Mouse (Mus musculus) cerebellum, postnatal 10 days (tissue): ENCODE results near the gene H2-T24.
"Not testable (repeated sequence)": the region's sequence is repeated elsewhere in the genome, so short reads cannot be mapped to it uniquely, and the experiment has no call there.

Experiments used
- DNase-seq, 2 experiments: peaks; one replicate each; pipeline ENCODE4 v3.0.0; 2021; ENCODE audit warnings: mixed read lengths in 2 of 2

Gene H2-T24

GRCm38 (mm10) chr17:36023710-36024654, 3.6 kb upstream of the H2-T24 start:
- DNase-seq: no peak

- DNase-seq: no peak
Observed at GRCm38 (mm10) chr17:36022922-36023321, 2.6 kb upstream of the H2-T24 start.

GRCm38 (mm10) chr17:36022098-36022497, 1.7 kb upstream of the H2-T24 start:
- no peak for DNase-seq

GRCm38 (mm10) chr17:36021309-36021708, 949 bp upstream of the H2-T24 start:
- DNase-seq: no peak

- DNase-seq: no peak
Observed at GRCm38 (mm10) chr17:36019519-36019918, 841 bp downstream of the H2-T24 start.

DNA sequence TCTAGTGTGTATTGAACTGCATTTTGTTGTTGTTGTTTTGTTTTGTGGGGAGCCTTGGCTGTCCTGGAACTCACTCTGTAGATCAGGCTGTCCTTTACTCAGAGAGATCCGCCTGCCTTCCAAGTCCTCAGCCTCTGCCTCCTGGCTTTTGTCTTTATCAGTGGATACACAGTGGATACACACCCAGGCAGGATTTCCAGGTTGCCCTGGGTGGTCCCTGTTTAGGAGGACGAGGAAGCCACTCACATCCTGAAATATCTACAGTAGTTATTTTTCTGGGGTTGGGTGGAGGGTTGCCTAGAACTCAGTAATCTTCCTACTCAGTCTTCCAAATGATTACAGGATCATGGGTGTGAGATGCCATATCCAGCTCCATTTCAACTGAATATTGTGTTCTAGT, 1.4 kb downstream of the H2-T24 start:
- DNase-seq: no peak

- DNase-seq: no peak
Observed at GRCm38 (mm10) chr17:36017046-36017445, 3.3 kb downstream of the H2-T24 start.

DNA sequence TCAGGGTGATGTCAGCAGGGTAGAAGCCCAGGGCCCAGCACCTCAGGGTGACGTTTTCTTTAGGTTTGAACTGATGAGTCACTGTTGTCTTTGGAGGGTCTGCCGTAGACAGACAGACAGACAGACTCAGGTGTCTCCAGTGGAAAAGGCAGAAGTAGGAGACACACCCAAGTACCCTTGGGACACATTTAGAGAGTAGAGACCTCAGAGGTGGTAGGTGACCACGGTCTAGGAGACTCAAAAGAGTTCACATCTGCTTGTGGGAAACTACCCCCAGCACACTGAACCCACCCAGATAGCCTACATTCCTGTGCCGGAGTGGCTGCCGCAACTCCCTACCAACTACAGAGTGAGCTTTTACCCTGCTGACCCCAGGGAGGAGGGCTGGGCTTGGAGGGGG, 5.4 kb downstream of the H2-T24 start:
- DNase-seq: no peak

- not testable (repeated sequence) for DNase-seq
Observed at GRCm38 (mm10) chr17:36004409-36004808, 16.0 kb downstream of the H2-T24 start.

DNA sequence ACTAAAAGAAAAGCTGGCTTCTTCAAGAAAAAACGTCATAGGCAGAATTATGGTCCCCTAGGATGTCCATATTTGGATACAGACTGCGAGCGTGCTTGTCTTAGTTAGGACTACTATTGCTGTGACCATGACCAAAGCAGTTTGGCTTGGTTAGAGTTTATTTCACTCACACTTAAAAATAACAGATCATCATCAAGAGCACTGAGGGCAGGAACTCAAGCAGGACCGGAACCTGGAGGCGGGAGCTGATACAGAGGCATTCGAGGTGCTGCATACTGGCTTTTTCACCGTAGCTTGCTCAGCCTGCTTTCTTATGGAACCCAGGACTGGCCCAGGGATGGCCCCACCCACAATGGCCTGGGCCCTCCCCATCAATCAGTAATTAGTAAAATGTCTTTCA, 17.0 kb downstream of the H2-T24 start:
- no peak for DNase-seq

DNA sequence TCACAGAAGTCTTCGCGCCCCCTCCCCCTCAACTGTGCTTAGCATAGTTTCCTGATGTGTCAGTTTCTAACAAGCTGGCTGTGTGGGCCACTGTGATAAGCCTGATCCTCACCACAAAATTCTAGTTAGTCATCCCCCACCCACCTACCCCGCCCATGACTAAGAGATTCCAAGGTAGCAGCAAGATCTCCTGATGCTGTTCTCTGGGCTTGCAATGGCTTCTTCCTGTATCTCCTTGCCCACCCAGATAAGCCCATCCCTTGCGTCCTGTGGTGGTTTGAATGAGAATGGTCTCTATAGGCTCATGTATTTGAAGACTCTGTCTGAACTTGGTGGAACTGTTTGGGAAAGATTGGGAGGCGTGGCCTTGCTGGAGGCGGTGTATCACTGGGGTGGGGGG, 18.4 kb downstream of the H2-T24 start:
- DNase-seq: no peak

DNA sequence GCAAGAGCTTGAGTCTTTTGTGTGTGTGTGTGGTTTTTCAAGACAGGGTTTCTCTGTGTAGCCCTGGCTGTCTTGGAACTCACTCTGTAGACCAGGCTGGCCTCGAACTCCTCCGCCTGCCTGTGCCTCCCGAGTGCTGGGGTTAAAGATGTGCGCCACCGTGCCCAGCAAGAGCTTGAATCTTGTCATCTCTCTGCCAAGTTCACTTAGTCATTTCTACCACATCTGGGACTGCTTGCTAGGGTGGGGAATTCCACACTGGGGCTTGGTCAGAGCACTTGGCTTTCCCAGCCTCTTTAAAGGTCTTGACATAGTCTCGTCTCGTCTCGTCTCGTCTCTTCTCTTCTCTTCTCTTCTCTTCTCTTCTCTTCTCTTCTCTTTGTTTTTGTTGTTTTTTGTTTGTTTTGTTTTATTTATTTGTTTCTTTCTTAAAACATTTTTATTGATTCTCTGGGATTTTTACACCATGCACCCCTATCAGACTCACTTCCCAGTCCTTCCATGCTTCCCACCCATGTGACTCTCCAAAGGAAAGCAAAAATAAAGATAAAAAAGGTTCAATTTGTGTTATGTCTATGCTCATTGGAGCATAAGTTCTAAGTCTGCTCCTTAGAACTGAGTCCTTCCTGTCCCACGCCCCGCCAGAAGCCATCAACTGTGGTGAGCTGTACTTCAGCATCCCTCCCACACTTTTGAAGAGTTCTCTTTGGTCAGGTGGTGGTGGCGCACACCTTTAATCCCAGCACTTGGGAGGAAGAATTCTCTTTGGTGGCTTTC, 19.1 kb downstream of the H2-T24 start:
- DNase-seq: no peak

GRCm38 (mm10) chr17:36000349-36000748, 20.0 kb downstream of the H2-T24 start:
- DNase-seq: no peak

GRCm38 (mm10) chr17:35999356-35999755, 21.0 kb downstream of the H2-T24 start:
- DNase-seq: no peak

DNA sequence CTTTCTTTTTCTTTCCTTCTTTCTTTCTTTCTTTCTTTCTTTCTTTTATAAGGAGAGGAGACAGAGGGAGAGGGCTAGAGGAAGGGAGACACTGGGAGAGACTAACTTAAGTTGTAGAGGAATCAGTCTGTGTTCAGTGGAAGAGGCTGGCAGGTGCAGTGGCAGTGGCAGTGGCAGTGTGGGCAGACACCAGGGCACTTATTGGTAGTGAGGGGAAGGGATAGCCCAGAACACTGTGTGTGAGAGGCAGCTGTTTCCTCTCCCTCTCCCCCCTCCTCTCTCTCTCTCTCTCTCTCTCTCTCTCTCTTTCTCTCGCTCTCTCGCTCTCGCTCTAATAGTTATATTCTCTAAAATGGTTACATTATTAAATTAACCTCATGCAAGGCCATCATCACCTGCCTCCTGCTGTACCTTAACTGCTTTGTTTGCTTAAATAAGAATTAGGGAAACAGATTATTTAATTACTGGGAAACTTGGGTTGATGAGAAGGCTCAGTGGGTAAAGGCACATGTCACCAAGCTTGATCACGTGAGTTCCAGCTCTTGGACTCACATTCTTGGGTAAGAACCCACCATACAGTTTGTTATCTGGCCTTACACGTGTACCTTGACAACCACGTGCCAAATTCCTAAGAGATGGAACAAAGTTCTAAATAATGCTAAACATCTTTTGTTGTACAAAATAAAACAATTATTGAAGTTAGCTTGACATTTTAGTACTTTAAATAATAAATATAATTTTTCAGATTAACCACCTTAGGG, 21.6 kb downstream of the H2-T24 start:
- DNase-seq: no peak

DNA sequence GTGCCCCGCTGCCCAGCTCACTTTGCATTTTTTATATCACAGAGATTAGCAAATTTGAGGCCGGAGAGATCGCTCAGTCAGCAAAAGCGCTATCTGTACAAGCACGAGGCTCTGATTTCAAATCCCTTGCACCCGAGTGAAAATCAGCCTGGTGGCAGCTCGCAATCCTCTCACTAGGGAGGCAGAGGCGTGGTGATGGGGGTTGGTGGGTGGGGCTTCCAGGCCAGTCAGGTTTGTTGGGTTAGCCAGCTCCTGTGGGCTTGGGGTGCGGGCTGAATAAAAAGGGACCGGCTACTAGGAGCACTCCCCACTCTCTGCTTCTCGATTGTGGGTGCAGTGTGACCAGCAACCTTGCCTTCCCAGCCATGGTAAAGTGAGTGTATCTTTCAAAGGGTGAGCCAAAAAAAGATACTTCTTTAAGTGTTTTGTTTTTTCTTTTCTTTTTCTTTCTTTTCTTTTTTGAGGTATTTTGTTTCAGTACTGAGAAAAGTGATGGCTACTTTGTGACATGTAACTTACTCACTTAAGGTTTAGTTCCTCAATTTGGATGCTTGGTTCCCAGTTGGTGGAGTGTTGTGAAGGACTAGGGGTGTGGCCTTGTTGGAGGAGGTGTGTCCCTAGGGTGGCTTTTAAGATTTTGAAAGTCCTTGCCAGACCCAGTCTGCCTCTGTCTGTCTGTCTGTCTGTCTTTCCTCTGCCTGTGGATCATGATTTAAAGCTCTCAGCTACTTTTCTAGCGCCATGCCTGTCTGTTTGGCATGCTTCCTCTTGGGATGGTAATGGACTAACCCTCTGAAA, 22.4 kb downstream of the H2-T24 start:
- no peak for DNase-seq

DNA sequence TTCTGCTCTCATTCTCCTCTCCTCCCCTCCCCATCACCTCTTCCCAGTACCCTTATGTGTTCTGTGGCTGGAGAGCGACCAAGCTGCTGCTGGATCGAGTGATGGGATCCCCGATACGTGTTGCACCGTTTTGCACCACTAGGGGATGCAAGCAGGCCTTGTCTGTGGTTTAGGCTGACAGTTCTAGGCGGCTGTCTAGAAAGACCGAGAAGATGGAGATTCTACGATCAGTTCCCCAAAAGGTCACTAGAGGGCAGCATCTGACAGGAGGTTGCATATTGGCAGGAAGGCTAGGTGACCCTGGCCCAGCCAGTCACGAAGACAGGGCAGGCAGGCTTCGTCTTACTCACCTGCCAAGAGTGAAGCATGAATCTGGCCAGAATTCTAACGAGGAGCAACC, 23.4 kb downstream of the H2-T24 start:
- DNase-seq: peak; percentile 98 to 99

GRCm38 (mm10) chr17:35994879-35995240, 25.5 kb downstream of the H2-T24 start:
- DNase-seq: no peak

DNA sequence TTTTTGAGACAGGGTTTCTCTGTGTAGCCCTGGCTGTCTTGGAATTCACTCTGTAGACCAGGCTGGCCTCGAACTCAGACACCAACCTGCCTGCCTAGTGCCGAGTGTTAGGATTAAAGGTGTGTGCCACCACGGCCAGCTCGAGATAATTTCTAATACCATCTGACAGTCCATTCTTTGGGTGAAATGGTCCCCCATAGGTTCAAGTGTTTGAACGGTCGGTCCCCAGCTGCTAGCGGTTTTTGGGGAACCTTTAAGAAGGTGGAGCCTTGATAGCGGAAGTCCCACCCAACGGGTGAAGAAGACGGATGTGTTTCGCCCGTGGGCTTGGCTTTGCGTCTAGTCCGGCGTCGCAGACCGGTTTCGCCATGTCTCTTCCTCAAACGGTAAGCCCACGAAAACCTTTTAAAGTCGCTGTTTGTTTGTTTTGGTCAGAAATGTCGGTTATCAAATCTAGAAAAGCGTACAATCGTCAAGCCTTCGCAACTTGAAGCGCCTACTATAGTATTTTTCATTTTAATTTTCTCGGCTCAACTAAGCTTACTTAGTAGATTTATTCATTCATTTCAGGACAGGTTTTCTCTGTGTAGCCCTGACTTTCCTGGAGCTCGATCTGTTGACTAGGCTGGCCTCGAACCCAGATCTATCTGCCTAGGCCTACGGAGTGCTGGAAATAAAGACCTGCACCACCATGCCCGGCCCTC, 26.0 kb downstream of the H2-T24 start:
- peak; percentile 86 for DNase-seq

- DNase-seq: peak; percentile 89 to 90
Observed at GRCm38 (mm10) chr17:35993675-35994074, 26.7 kb downstream of the H2-T24 start.

DNA sequence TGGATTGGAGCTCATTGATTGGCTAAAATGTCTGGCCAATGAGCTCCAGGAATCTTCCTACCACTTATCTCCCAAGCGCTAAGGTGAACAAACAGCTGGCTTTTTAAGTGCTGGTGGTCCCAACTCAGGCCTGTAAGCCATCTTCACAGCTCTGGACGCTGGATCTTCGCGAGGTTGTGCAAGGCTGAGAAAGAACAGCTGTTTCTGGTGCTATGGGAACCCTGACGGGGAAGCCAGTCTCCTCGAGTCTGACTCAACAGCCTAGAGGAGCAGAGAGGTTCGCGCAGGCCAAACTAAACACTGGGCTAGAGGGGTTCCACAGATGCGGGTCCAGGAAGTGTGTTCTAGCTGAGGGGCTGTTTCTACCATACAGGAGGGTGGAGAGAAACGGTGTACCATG, 28.6 kb downstream of the H2-T24 start:
- no peak for DNase-seq

DNA sequence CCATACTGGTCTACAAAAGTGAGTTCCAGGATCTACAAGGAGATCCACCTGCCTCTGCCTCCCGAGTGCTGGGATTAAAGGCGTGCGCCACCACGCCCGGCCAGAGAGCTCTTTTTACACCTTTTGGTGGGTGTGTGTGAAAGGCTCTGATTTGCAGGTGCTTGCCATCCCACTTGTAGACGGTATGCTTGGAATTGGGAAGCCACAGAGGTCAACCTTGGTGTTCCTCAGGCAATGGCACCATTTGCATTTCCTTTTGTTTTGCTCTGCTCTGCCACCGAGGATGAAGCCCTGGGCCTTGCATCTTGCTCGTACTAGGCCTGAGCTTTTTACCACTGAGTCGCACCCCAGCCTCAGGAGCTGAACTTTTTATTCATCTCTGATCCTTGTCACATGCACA, 38.6 kb downstream of the H2-T24 start:
- DNase-seq: no peak
